Mouse (Mus musculus) kidney, postnatal 25 days (tissue): Measurements from ENCODE around the gene Sh3d21.
A peak's percentile ranks its signal among the peaks of the same experiment; 100 is the strongest.

Experiments used
- DNase-seq, 2 experiments: peaks; one replicate each; pipeline ENCODE4 v3.0.0; 2021; ENCODE audit warnings: mixed read lengths in 2 of 2

The Sh3d21 gene

GRCm38 (mm10) chr4:126105131-126105783, 58.0 kb downstream of the Sh3d21 start:
- DNase-seq, result no peak

GRCm38 (mm10) chr4:126104261-126105075, 58.8 kb downstream of the Sh3d21 start:
- peak; percentile 82 to 95 for DNase-seq

- DNase-seq, result peak; percentile 96 to 98
Measured at GRCm38 (mm10) chr4:126103590-126104068, 59.7 kb downstream of the Sh3d21 start, which contains the start of gene Stk40. Stk40 (plus strand) TSS chr4:126103957.

- DNase-seq, result peak; percentile 84 to 94
Measured at GRCm38 (mm10) chr4:126103057-126103581, 60.2 kb downstream of the Sh3d21 start.

- DNase-seq, result peak; percentile 54 to 70
Measured at GRCm38 (mm10) chr4:126102061-126102841, 61.0 kb downstream of the Sh3d21 start.

GRCm38 (mm10) chr4:126100764-126101163, 62.5 kb downstream of the Sh3d21 start:
- DNase-seq, result no peak
